Mouse (Mus musculus) bone marrow macrophage, adult 2 months (primary cell): Measurements from ENCODE around the gene Gdnf.

Experiments
- CTCF ChIP-seq: IDR thresholded peaks from 2 replicates; pipeline ENCODE4 v1.5.1; 2012; ENCODE audit warnings: low read depth, mild to moderate bottlenecking, low read length, moderate library complexity
- POLR2A ChIP-seq: IDR thresholded peaks from 2 replicates; pipeline ENCODE4 v1.6.1; 2012; ENCODE audit warnings: mild to moderate bottlenecking, low read depth, low read length, borderline replicate concordance

- no peak for TF ChIP-seq POLR2A
- no peak for TF ChIP-seq CTCF
Measured at GRCm38 (mm10) chr15:7781517-7781916, 29.1 kb upstream of the Gdnf start.
